Mouse (Mus musculus): ENCODE results near the gene Pimreg.

Gene Pimreg

DNA sequence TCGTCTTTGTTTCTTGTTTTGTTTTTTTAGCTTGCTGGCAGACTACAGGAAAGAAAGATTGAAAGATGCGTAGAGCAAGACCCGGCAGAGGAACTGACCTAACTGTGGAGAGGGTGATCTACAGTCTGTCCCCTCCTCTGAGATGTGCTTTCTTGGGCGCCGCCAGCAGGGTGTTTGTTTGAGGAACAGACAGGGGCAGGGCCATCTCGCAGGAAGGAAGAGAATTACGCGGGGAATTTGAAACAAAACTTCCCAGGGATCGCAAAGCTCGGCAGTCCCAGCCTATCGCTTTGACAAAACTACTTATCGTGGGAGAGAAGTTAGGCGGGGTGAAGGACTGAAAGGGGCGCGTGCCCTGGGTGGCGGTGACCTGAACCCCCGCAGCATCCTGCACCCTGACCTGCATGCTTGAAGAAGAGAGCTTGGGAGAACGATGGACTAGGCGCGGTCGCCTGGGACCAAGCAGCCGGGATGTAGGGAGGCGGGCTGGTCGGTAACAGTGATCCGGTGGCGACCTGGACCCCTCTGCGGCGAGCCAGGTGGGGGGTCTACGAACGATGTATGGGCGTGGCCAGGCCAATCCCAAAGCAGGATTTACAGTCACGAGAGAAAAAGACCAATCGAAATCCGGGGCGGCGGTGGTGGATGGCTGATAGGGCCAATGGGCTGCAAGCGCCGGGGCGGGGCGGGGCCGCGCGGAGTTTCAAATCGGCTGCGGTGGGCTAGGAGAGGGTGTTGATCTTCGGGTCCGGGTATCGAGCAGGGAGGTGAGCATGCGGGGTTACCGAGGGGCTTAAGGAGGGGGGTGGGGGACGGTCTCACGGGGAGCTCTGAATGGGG, at the start of gene Pimreg:
Pimreg (plus strand) TSS at position 265 of the 840 bp plus-strand sequence.
- DNase-seq (ENCODE audit: low spot score in 2 of 2) = peak; percentile 78 to 88

DNA sequence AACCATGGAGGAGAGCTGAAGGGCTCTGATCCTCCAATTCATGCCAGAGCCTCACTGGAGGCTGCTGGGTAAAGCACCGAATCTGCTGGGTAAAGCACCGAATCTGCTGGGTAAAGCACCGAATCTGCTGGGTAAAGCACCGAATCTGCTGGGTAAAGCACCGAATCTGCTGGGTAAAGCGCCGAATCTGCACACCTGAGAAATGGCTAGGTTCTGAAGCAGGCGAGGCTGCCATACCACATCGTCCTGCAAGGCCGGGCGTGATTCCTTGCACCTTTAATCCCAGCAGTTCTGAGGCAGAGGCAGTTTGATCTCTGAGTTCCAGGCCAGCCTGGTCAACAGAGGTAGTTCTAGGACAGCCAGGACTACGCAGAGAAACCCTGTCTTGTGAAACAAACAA, 49.4 kb upstream of the Pimreg start:
- no peak for DNase-seq (ENCODE audit: low spot score in 2 of 2)

DNA sequence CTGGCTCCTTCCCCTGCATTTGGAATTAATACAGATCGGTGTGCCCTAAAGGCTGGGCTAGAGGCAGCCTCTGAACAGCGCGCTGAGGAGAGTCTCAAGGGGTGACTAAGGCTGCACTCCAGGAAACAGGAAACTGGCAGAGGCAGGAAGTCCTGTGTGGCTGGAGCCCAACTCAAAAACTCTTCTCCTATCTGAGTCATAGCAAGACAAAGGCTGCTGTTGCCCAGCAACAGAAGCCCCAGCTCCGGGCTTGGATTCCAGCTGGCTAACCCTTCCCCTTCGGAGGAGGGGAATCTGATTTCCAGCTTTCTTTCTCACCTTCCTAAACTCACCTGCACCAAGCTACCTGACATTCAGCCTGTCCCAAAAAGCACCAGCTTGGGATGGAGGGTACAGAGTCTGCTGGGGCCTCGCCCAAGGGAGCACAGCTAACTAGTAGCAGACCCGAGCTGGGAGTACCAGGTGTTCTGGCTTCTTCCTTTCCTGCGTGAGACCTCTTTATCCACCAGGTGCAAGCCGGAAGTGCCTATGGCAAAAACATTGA, 45.8 kb upstream of the Pimreg start:
- no peak for DNase-seq (ENCODE audit: low spot score in 2 of 2)

DNA sequence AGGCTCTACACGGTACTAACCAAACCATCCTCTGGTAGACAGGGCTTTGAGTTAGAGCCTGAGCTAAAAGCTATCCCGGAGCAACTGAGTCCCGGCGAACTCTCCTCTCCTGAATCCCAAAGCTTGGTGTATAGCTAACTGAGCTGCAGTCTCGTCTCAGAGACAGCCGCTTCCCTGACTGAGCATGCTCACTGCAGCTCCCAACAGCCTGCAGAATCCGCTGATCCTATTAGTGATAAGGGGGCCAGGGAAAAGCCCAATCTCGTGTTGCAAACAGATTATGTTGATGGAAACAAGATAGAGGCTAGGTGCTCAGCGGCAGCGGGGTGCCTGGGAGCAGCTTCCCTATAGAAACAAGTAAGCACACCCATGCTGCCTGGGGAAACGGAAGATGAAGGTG, 45.0 kb upstream of the Pimreg start:
- no peak for DNase-seq (ENCODE audit: low spot score in 2 of 2)

DNA sequence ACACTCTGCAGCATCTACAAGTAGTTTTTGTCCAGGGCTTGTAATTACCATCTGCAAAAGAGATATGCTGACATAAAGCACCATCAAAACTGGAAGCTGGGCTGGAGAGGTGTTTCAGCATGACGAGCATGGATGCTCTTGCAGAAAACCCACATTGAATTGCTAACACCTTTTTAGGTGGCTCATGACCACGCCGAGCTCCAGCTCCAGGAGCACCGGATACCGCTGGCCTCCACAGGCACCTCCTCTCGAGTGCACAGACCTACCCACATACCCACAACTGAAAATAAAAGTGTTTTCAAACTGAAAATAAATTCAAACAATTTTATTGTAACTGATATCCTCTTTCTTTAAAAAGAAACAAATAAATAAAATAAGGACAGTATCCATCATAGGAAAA, 41.6 kb upstream of the Pimreg start:
- no peak for DNase-seq (ENCODE audit: low spot score in 2 of 2)

DNA sequence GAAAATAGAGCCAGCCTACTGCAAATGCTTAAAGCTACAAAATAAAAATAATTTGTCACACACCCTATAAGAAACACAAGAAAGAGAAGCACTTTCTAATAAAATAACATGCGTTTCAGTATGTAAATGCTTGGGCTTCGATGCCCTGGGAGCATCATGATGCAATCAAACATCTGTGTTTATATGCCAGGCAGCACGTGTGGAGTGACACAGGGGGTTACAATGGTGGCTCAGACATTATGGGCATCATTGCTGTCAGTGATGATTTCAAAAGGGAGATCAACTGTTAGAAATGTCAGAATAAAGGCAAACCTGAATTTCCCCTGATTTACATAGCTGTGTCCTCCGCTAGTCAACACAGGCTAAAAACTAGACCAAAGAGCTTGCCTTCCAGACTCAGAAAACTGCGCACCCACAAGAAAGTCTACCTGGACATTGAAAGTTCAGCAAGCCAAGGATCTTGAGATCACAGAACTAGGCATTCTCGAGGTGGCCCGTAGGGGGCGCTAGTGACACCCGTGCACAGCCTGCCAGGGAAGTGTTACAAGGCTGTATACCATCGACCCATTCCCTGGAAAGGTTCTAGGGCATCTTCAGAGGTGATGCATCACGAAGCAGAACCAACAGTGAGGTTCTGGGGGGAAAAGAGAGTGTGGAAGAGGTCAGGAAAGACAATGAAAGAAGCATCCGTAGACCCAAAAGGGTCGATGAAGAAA, 39.5 kb upstream of the Pimreg start:
- DNase-seq (ENCODE audit: low spot score in 2 of 2) = no peak

DNA sequence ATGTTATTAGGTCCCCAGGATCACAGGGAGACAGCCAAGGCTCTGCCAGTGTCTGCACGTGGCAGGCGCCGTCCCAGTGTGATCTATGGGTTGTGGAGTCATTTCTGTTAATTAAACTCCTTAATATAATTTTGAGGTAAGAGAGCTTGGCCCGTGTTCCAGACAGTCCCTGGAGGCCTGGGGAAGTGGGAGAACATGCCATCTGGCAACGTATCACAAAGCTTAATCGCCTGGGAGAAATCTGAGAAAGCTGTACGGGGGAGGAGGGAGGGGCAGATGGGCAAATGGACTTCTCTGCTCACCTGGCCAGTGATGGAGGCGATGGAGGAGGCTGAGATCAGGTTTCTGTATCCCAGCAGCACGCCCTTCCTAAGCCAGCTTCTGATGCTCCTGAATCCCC, 38.7 kb upstream of the Pimreg start:
- no peak for DNase-seq (ENCODE audit: low spot score in 2 of 2)

DNA sequence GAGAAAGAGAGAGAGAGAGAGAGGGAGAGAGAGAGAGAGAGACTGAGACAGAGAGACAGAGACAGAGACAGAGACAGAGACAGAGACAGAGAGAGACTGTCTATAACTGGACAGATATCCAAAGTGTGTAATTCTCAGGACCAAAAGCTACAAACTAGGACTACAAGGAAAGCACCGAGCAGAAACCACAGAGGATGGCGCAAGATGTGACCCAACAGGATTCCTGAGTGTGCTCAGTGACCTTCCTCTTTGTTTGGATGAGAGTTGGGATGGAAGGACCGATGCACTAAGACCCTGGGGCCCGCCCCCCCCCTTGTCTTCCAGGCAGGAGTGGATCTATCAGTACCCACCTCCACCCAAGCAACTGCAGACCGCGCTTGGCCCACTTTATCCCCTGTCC, 36.3 kb upstream of the Pimreg start:
- no peak for DNase-seq (ENCODE audit: low spot score in 2 of 2)

DNA sequence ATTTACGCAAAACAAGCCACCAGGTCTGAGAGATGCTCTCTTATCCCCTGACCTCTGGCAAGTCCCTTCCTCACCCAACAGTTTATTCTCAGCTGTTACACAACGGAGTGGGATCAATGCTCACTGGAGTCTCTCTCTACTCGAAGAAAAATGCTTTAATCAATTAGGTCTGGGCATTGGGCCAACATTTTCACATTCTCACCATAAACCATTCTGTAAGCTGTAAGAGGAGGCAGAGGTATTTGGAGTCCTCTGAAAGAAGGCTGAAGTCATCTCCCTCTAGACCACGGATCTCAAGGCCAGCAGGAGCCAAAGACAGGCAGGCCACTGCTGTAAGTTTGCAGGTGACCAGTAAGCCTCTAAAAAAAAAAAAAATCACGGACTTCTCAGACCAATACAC, 31.5 kb upstream of the Pimreg start:
- no peak for DNase-seq (ENCODE audit: low spot score in 2 of 2)

DNA sequence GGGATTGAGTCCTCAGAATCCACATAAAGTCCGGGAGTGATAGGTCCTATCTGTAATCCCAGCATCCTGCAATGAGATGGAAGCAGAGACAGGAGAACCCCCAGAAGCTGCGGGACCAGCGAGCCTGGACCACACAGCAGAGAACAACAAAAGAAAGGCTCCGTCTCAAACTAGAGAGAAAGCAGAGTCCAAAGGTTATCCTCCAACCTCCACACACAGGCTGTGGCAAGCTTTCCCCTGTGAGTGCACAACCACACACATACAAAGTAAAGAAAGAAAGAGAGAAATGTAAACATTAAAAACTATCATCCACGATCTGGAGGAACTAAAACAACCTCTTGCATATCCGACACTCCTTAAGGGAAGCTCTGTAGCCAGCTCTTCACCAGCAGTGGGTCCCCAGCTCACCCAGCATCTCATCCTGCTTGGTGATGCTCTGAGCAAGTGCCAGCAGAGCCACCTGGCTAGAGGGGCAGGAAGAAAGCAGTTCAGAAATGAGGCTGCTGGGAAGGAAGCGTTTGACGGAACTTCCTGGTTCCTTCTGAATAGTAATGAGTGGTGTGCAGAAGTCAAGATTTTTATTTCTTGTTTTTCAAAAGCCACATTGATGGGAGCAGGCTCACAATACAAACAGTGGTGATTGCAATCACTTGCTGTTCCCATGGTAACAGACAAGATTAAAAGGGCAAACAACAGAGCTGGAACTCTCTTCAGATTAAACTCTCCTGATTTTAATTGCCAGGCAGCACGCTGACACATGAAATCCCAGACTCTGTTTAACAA, 30.7 kb upstream of the Pimreg start:
- no peak for DNase-seq (ENCODE audit: low spot score in 2 of 2)

DNA sequence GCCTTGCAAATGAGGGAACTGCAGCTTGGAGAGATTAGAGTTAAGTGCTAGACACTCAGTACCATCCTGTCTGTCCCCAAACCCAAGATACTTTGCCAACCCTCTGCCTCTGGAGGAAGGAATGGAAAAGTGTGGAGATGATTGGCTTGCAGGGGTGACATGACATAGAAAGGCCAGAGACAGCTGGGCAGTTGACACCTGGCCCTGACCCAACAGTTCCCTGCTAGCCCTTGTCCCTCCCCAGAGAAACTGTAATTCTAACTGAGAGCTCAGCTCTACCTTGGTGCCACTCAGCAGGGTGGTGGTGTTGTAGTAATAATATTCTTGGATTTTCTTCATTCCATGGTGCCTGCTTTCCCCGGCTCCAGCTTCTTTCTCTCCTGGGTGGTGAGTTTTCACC, 29.9 kb upstream of the Pimreg start:
- DNase-seq (ENCODE audit: low spot score in 2 of 2) = no peak

DNA sequence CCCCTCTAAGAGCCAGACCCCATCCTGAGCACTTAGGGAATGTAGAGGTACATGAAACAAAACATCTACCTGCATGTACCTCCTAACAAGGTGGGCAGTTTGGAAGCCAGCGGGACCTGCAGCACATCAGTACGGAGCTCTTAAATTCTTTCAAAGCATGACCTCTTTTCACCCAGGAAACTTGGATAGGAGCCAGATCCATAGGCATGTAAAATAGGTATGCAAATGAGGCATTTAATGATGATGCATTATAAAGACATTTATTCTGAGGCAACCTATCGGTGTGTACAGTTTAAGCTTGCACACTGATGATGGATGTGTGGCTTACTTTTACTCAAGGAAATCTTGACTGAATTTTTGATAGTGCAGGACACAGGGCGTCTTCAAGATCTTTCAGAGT, 27.2 kb upstream of the Pimreg start:
- DNase-seq (ENCODE audit: low spot score in 2 of 2) = no peak

DNA sequence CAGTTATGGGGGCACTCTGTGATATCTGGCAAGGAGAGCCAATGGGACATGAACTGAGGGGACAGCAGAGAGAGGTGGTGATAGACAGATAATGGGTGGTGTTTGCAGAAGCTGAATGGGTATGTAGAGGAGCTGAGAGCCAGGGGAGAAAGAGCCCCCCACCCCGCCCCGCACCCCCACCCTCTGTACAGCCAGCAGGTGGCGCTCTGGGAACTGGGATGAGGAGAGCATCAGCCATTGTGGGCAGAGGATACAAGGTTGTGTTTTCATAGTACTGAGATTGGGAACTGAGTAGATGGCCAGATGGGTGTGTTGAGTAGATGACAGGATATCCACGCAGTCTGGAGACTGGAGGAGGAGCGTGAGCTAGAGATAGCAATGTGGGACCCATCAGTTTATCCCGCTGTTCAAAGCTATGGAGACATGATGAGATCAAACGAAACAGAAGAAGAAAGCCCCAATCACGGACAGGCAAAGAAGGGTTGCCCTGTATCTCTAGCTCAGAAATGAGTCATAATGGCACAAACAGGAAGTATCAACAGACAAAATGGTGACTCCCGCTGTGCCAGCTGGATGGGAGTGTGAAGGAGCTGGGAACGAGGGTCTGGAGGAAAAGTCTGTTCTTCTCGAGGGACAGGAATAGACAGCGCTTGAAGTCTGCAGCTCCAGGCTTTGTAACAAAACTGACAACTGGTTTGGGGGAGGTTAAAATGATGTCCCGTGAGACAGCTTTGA, 25.1 kb upstream of the Pimreg start:
- DNase-seq (ENCODE audit: low spot score in 2 of 2) = no peak

DNA sequence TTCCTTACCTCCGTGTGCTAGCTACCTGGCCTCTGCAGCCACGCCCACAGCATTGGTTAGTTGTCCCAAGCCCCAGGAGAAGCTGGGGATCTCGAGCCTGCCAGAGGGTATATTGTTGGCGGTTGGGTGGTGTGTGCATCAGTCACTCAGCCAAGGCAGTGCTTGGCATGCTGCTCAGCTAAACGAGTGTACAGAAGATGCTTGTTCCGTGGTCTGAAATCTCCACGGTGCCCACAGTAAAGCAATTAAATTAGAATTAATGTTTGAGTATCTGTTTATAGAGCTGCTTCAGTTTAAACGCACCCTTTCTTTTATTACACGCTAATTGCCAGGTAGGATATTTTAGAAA, 24.6 kb upstream of the Pimreg start:
- DNase-seq (ENCODE audit: low spot score in 2 of 2) = no peak

DNA sequence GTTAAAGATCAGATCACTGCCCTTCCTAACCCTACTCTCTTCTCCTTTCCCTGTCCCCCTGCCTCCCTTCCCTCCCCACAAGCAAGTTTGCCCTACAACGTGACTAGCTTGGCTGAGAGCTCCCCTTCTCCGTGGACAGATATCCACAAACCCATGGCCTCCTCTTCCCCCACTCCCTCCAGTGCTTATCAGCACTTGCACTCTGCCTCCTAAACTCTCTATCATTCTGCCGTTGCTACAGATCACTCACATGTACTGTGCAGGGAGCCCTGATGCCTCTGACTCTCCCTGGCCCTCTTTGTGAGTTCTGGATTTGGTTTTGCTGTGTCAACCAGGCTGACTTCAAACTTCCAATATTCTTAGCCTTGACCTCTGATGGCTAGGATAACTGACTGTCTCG, 20.8 kb upstream of the Pimreg start:
- no peak for DNase-seq (ENCODE audit: low spot score in 2 of 2)

DNA sequence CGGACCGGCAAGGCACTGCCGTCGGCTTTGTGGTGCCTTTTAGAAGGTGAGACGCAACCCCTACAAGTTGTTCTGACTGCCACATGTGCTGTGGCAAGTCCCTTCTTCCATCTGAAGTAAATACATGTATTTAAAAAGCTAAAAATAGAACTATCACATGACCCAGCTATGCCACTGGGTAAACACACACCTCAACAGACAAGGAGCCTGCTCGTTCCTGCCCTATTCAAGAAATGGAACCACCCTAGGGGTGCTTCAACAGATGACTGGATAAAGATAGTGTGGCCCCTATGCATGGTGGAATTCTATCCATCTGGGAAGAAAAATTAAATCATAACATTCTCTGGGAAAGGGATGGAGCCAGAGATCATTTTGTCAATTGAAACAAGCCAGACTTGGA, 19.0 kb upstream of the Pimreg start:
- DNase-seq (ENCODE audit: low spot score in 2 of 2) = no peak

DNA sequence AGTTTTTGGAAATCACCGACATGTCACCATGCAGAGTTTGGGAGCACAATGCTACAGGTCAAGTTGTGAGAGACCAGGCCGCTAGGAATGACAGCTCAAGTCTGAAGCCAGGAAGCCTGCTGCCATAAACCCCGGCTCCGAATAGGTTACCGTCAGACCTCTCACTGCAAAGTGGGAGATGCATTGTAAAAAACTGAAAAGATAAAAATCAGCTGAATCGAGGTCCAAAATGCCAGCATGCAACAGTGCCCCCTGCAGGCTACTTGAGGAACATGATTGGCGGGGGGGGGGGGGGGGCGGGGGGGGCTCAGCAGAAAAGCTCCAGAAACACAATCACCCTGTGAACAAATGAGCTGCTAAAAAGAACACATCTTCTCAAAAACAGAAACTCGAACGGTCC, 18.3 kb upstream of the Pimreg start:
- DNase-seq (ENCODE audit: low spot score in 2 of 2) = no peak

DNA sequence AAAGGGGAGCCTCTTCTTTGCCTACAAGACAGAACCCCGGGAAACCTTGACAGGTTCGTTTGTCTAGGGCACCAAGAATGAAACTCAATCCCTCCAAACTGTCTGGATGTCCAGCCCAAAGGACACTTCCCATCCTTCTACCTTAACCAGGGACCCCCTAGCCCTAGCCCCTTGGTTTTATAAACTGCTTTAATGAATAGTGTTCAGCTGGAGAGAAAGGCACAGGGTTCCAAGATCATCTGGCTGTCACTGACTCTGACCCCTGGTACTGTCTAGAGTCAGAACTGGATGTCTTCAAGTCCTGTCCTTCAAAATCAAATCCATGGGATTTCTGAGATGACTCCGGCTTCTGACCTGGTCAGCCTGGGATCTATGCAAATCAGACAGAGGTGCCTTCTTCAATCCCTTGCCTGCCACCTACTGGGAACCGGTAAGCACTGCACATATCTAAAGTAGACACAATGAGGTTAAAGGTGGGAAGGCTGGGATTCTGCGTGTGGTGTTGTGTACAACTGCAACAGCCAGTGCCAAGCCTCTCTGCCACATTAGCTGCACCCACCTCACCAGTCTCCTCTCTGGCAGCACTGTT, 17.5 kb upstream of the Pimreg start:
- peak in 1 of 2 experiments; percentile 69 for DNase-seq (ENCODE audit: low spot score in 2 of 2)

DNA sequence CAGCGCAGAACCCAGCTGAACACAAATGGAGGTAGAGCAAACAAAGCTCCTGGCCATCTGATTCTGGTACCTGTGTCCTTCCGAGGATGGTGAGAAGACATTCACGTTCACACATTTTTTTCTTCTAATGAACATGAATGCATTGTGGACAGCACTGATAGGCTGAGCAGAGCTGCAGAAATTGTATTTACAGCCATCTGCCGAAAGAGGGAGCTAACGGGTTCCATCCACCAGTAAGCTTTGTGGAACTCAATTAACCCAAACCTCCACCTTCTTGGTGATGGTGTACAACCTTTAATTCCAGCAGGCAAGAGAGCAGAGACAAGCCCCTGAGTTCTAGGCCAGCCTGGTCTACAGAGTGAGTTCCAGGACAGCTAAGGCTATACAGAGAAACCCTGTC, 16.0 kb upstream of the Pimreg start:
- no peak for DNase-seq (ENCODE audit: low spot score in 2 of 2)

DNA sequence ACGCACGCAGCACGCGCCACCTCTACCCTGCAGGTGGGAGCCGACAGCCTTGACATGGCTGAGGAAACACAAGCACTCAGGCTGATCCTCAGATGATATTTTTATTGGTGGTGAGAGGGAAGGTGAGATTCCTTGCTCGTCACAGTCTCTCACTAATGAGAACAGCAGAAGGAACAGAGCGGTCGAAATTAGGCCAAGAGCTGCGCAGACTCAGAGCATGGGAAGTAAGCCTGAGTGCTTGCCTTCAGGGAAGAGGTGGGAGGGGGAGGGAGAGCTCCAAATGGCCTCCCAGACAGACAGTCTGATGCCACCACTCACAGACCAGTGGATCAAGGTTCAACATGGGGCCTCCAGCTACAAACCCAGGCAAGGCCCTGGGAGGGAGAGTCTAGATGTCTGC, 15.3 kb upstream of the Pimreg start:
- no peak for DNase-seq (ENCODE audit: low spot score in 2 of 2)

DNA sequence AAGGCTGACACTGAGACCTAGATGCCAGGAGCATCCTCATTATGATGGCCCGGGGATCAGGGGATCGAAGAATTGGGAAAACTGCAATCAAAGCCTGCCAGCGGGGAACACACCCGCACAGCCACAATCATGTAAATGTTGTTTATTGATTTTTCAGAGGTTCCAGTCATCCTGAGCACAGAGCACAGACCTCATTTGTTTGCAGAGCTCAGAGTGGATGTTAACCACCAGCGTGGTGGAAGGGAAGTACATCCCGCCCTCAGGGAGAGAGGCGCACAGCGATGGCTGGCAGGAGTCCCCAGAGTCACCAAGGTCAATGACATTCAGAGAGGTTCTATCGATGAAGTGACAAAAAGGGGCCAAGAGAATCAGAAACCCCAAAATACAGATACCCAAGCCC, 14.0 kb upstream of the Pimreg start:
- no peak for DNase-seq (ENCODE audit: low spot score in 2 of 2)
